Mouse (Mus musculus) CH12F3 (cell line): ENCODE data around the gene Bach1.

Source experiments
- in situ Hi-C: fragments of 300-500 bp; cut with MboI; formaldehyde crosslinking; loops from 2 replicates; pipeline ENCODE4 v1.14.3; 2020; ENCODE audit warnings: low sequenced_read_pairs

The Bach1 gene

DNA sequence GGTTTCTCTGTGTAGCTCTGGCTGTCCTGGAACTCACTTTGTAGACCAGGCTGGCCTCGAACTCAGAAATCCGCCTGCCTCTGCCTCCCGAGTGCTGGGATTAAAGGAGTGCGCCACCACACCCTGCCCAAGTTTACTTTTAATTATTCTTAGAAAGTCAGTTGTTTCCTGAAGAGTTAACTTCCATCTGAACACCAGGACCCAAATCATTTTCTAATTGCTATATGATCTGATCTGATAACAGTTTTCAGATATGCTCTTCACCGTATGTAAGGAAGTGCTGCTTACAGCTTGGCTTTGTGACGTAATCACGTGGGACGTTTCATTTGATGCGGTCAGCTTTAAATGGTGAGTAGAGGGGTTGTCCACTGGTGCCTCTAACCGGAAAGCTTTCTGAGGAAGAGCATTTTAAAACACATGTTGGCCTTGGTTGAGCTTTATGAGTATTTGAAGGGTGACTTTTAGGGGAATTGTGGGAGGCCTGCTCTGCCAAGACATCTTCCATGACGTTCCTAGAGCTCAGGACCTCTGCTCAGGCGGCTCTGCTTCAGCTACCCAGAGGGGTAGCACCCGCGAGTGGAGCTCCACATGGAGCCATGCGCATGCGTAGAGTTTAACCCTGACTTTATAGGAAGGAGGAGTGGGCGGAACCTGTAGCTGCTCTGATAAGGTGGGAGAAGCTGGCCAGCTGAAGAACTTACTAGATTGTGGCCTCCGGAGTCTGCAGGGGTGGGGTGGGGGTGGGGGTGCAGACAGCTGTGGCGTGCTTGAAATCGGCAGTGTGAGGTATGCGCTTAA is 39.3 kb downstream of the Bach1 start:
- in situ Hi-C loops, result no loop called here

DNA sequence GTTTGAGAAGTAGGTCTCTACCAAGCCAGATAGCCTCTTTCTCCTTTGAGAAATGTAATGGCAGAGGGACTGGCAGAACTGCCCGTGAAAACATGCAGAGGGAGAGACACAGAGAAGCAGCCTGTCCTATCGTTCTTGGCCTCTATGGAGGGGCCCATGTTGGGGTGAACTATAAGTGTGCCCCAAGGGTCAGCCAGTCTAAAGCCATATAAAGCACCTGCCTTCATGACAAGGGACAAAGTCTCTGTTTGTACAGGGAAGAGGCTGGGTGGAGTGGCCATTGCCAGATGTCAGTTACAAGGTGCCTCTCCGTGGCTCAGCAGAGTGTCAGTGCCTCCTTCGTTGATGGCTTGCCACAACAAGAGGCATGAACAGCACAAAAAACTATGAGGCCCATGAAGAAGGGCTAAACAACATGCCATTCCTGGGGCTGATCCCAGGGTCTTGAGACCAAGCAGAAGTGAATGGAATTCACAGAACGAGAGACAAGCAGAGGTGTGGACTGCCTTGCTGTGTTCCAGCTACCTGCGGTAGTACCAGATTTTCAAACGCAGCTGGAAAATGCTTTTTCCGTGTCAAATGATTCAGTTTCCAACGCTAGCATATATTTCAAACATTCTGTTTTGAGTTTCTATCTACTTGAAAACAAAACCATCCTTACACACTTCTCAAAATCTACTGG is 42.4 kb downstream of the Bach1 start:
- in situ Hi-C loops, result loop anchor here (10.0 kb wide), 1 partner anchor 156 kb away; no protein-coding TSS in a partner anchor

DNA sequence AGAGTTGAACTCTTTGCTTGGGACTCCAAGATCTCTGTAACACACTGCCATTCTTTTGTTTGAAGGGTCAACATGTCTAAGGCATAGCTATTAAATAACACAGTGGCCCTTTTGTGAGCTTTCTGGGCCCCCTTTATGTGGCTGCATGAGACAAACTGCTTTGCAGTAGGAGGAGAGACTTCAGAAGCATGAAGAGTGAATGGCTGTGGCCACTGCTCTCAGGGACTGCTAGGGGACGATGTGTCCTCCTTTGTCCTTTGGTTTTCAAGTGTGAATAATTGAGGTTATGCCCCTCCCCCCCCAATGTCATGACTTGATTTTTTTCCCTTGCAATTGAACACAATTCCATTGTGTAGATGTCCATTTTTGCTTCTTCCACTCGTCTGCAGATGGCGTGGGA is 44.9 kb downstream of the Bach1 start:
- in situ Hi-C loops, result loop anchor here (10.0 kb wide), 1 partner anchor 159 kb away; no protein-coding TSS in a partner anchor

DNA sequence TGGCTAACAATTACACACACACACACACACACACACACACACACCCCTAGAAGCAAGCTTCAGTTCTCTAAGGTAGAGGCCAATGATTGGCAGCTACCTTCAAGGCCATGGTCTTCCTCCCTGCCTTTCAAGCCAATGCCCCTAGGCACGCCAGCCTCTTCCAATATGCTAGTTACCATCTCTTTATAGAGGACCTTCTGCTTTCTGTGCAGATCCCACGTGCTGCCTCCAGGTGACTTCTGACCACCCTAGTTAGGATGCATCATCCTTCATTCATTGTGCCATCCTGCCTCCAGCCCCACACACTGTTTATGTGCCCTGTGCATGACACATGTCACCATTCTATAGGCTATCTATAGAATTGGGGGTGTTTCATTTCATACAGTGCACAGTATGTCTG is 45.6 kb downstream of the Bach1 start:
- in situ Hi-C loops, result loop anchor here (10.0 kb wide), 1 partner anchor 160 kb away; no protein-coding TSS in a partner anchor

DNA sequence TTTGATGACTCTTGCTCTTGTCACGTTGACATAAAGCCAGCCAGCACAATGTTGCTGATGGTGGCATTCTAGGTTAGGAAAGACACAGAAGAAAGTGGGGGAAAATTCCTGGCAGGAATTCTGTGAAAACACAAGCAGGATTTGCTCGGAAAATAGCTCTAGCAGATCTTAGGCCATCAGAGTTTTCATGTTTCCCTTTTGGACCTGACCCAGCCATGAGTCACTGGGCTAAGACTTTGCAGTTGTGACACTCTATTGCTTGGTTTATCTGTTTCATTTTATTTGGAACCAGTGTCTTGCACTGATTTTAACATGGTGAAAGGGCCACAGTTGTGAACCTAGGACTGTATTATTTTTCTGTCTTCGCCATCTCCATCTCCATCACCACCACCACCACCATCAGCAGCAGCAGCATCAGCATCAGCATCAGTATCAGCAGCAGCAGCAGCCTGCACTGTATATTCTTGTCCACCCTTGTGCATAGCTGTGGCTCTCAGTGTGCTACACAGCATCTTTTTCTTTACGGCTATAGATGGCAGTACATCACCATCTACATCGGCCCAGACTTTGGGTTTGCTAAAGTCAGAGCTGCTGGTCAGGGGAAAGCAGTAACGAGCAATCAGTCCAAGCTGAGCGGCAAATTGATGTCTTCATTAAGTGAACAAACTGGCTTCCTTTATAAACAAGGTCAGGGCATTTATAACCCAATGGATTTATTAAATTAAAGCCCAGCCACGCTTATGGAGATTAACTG is 46.6 kb downstream of the Bach1 start:
- in situ Hi-C loops, result loop anchor here (10.0 kb wide), 1 partner anchor 161 kb away; no protein-coding TSS in a partner anchor

DNA sequence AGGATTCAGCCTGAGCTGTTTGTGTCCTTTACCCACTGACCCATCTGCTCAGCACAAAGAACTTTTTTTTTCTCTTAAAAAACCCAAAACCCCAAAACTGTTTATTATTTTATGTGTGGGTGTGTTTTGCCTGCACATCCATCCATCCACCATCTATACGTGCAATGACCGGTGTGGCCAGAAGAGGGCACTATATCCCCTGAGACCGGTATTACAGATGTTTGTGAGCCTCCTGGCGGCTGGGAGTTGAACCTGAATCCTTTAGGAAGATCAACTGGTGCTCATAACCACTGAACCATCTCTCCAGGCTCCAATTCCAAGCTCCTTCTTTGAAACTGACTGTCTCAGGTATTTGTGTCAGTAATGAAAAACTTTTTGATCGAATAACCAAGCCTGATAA is 48.0 kb downstream of the Bach1 start:
- in situ Hi-C loops, result loop anchor here (10.0 kb wide), 1 partner anchor 162 kb away; no protein-coding TSS in a partner anchor

DNA sequence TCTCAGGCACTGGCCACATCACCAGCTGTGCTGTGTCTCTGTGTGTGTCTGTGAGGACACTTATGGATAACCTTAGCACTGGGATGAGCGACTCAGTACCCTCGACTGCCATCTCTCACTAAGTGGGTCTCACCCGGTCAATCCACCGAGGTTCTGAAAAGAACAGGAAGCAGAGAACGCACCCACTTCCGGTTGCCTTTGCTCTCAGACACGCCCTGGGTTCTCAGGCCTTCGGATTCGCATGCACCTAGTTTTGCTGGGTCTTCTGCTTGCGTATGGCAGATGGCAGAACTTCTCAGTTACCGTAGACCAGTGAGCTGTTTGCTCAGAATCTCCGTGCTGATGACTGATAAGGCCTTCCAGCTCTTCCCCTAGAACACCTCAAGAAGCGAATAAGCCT is 52.5 kb downstream of the Bach1 start:
- in situ Hi-C loops, result loop anchor here (10.0 kb wide), 1 partner anchor 236 kb away; no protein-coding TSS in a partner anchor

DNA sequence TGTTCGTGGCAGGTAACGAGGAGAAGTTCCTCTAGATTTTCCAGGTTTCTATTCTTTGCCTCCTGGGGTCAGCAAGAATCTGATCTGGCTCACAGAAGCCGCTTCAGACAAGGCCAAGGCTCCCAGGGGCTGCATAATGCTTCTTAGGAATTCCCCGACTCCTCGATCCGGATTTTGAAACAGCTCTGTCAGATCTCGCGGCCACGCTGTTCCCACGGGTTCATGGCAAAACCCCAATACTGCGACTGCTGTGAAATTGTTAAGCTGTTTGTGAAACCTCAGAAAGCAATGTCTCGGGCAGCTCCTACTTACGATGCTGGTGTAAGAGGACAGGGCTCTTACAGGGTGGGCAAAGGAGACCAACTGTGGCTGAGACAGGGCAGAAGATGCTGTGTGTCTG is 53.7 kb downstream of the Bach1 start:
- in situ Hi-C loops, result loop anchor here (10.0 kb wide), 1 partner anchor 238 kb away; no protein-coding TSS in a partner anchor

DNA sequence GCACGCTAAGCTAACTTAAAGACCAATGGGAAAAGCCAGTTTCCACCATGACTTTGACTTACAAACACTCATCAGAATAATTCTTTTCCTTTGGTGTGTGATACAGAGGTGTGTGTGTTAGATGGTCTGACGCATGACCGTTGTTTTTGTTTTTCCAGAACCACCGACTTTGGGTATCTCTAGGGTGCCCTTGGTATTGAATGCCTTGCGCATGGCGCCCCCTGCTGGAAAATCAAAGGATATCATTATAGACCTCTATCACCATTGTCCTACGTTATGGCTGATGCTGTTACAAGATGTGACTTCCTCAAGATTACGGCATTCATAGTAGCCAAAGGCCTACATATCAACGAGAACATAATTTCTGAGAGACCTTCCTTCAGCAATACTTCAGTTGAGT is 56.1 kb downstream of the Bach1 start:
- in situ Hi-C loops, result loop anchor here (10.0 kb wide), 1 partner anchor 240 kb away; no protein-coding TSS in a partner anchor

DNA sequence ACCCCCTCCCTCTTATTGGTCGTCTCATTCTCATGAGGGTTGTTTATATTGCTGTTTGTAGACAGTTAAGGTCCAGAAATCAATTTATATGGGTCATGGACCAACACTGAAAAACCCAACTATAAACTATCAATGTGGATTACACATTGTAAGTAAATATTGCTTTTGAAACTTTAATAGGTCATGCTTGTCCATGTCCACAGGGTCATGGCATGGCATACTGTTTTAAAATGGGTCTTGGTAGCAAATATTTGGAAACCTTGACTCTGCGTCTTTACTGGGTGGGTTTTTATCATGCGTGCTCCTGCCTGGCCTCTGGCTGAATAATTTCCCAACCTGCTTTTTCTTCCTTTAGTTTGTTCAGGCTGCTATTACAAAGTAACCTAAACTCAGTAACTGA is 57.2 kb downstream of the Bach1 start:
- in situ Hi-C loops, result loop anchor here (10.0 kb wide), 1 partner anchor 241 kb away; no protein-coding TSS in a partner anchor

DNA sequence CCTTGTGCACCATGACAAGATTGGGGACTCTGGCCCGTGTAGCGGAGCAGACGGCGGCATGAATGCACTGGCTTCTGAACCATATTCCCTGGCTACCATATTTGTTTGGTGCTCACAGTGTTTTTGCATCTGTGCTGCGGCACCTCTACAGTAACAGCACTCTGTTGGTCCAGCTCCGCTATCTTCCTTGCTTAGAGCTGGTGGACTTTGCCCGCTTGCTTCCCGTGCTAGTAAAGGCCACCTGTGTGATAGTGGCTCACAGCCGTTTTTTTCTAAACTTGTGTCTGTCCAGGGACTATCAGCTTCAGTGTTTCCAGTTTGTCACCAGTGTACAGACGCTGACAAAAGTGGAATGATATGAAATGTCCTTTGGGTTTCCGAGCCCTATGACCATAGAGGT is 59.3 kb downstream of the Bach1 start:
- in situ Hi-C loops, result loop anchor here (10.0 kb wide), 1 partner anchor 243 kb away; no protein-coding TSS in a partner anchor

DNA sequence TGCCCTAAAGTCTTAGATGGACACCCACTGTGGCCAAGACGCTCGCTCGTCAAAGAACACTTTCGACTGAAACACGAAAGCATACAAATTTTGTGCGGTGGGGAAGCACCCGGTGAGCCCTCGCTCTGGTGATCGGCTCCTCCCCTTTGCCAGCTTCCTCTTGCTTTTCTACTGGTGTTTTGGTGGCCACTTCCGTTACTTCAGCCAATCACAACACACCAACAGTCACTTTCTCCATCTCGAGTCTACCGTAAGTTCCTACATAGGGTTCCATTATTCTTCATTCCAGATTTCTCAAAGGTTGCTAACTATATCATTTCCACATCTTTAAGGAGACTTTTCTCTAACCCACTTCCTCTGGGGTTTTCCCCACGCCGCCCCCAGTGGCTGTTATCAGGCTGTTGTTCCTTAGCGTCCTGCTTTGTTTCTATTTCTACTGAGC is 65.9 kb downstream of the Bach1 start:
- in situ Hi-C loops, result no loop called here

DNA sequence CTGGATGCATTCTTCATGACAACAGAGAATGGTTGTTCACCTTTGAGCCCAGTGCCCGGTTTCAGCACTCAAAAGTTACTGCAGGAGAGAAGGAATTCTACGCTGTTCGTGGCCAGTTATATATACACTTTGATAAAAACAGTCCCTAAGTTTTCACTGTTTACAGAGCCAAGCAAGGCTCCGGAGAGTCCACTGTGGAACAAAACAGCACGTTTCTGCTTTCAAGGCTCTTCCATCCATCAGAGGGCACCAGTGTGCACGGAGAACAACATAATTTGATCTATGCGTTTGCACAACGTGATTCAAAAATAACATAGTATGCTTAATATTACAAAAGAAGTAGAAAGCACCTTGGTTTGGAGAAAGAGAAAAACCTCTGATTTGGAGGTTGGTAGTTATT is 67.2 kb downstream of the Bach1 start:
- in situ Hi-C loops, result no loop called here

DNA sequence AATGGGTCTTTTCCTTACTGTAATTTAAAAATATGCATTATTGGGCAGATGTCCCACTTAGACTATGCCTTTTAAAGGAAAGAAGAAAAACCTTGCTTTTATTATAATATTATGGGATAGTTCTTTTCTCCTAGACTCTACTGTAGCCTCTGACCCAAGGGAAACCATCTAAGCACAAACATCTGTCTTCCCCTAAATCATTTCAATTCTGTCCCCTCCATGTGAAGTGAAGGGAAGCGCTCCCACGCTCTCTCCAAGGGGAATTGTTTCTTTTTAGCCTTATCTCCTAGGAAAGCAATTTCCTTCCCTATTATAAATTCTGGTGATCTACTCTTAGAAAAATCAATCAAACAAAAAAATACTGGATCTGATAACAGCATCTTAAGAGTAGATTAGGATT is 71.8 kb downstream of the Bach1 start:
- in situ Hi-C loops, result no loop called here

DNA sequence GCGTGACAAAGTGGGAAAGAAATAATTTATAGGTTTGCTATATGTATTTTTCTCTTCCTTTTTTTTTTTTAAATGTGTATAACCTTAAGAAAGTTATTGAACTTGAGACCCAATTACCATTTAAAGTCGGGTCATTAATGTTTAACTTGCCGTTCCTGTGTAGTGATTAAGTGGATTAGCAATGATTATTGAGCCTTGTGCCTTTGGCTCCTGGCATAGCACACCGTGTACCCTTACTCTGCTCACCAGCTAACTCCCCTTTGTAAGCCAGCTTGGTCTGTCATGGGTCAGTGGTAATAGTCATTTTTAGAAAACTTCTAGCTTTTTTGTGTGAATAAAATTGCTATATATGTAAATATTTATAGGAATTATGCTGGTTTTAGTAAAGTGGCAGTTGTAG is 73.2 kb downstream of the Bach1 start:
- in situ Hi-C loops, result no loop called here

DNA sequence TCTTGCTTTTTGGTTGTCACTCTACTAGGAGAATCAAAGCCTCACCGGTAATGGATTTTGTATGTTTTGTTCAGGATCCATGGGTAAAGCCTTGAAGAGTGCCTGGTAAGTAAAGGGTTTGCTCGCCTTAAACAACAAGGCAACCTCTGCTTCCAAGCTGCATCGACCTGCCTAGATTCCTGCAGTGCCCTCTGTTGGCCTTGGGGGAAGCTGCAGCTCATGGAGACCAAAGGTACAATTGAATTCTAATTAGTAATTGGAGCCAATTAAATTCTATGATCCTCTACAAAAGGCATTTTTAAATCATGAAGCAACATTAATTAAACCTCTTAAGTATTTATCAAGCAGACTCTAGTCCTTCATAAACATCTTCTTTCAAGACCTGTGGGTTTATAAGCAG is 75.7 kb downstream of the Bach1 start:
- in situ Hi-C loops, result no loop called here

DNA sequence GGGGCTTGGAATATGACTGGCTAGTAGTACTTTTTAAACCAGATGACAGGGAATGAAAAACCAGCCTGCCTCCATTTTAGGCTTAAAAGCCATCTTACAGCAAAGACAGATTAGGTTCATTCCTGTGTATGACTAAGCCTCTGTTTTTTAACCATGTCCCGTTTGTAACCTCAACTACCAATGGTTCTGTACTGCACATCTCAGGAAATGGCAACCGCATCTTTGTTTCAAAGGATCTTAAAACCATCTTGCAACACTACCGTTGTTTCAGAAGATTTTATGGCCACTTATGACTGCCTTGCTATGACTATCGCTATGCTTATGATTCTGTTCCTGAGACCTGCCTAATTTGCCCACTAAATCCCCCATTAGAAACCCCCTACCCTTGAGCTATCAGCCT is 78.6 kb downstream of the Bach1 start:
- in situ Hi-C loops, result no loop called here

DNA sequence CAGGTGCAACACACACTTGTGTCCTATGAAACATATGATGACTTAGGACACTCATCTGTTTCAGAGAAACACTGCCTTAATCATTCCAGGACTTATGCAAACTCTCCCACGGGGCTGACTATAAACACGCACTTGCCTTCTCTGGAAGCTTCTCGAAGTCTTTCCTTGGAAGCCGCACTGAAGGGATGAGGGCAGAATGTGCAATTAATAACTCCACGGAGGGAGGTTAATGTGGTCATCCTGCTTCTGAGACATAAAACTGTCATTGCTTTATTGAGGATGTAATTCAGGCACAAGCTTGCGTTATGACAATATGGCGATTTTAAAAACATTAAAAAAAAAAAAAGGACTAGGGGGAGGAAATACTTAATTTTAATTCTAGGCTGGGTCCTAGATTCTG is 82.9 kb downstream of the Bach1 start:
- in situ Hi-C loops, result no loop called here
